Mouse (Mus musculus) stomach, embryonic 14.5 days (tissue): ENCODE data around the gene Mapk8ip3. TPM values are rescaled to one million over a fixed set of nuclear protein-coding genes. Genes with fewer than 3 reads are reported as not detected.

Experiments
- ATAC-seq: fragments of 200-750 bp; cut with Nextera tagmentation; 2 replicates; pipeline ENCODE4 v1.8.0; 2017; ENCODE audit warnings: low read depth, moderate TSS enrichment; ENCODE audit not compliant: insufficient number of reproducible peaks, insufficient read depth, low FRiP score
- H3K27ac ChIP-seq: fragments of 300-500 bp; sonication (generic); 2 replicates; pipeline ENCODE4 v1.5.1; 2014; ENCODE audit warnings: mild to moderate bottlenecking, low read length, moderate library complexity, mixed read lengths
- H3K27me3 ChIP-seq: fragments of 300-500 bp; sonication (generic); 2 replicates; pipeline ENCODE4 v1.6.1; 2014; ENCODE audit warnings: low read length, control low read depth, mixed read lengths; ENCODE audit not compliant: control insufficient read depth, insufficient read depth
- H3K36me3 ChIP-seq: fragments of 300-500 bp; sonication (generic); 2 replicates; pipeline ENCODE4 v1.6.1; 2014; ENCODE audit warnings: mild to moderate bottlenecking, control low read depth, low read length, moderate library complexity, mixed read lengths; ENCODE audit not compliant: control insufficient read depth, insufficient read depth
- H3K4me1 ChIP-seq: fragments of 300-500 bp; sonication (generic); 2 replicates; pipeline ENCODE4 v1.6.1; 2014; ENCODE audit warnings: low read length, control low read depth, mixed read lengths; ENCODE audit not compliant: control insufficient read depth, insufficient read depth
- H3K4me2 ChIP-seq: fragments of 300-500 bp; sonication (generic); replicated peaks from 2 replicates; pipeline ENCODE4 v1.6.1; 2014; ENCODE audit warnings: low read depth, low read length, control low read depth
- H3K4me3 ChIP-seq: fragments of 300-500 bp; sonication (generic); 2 replicates; pipeline ENCODE4 v1.5.1; 2014; ENCODE audit warnings: low read depth, low read length, control low read depth
- H3K9ac ChIP-seq: fragments of 300-500 bp; sonication (generic); replicated peaks from 2 replicates; pipeline ENCODE4 v1.6.1; 2014; ENCODE audit warnings: low read depth, mild to moderate bottlenecking, control low read depth, low read length, moderate library complexity, mixed read lengths
- H3K9me3 ChIP-seq: fragments of 300-500 bp; sonication (generic); 2 replicates; pipeline ENCODE4 v1.6.1; 2016; ENCODE audit warnings: low read depth, low read length, control low read depth; ENCODE audit not compliant: control insufficient read depth
- WGBS: fragments of 180-500 bp; shearing (Covaris S2); extraction: QIAGEN DNeasy Blood & Tissue Kit; methylation state at CpG from one replicate; pipeline ENCODE4 v1.1.7; 2014; 5-methylcytosine and 5-hydroxymethylcytosine counted together
- polyA plus RNA-seq: library from polyadenylated mRNA; unstranded; fragments of >200 nt; fragmentation: Nextera tagmentation; extraction: Ambion mirVana; gene quantifications from 2 replicates; pipeline ENCODE4 v1.2.1, GENCODE M21; 2014

The Mapk8ip3 gene
- polyA plus RNA-seq, 1 experiment from 2014 or later, result 42.9 TPM

- no peaks in the 10 kb centered on the region for H3K9me3 ChIP-seq
- WGBS, result 90% methylated on average over 1 of the region's 1 CpGs
- H3K4me1 ChIP-seq, result peaks cover 6% of the 10 kb centered on the region; the same call in 1 of the 2 replicates
- no peak for ATAC-seq
- no peak overlapping the region for H3K4me3 ChIP-seq
- no peak overlapping the region for H3K9ac ChIP-seq
- no peak overlapping the region for H3K27ac ChIP-seq
- no peaks in the 10 kb centered on the region for H3K27me3 ChIP-seq
- H3K36me3 ChIP-seq, result no peaks in the 10 kb centered on the region
- no peak overlapping the region for H3K4me2 ChIP-seq
Measured at GRCm38 (mm10) chr17:24847386-24847785, 89.4 kb downstream of the Mapk8ip3 start.

- peaks cover 6% of the 10 kb centered on the region; the same call in 1 of the 2 replicates for H3K4me1 ChIP-seq
- no peak overlapping the region for H3K4me2 ChIP-seq
- H3K27ac ChIP-seq, result no peak overlapping the region
- no peak overlapping the region for H3K4me3 ChIP-seq
- no peaks in the 10 kb centered on the region for H3K9me3 ChIP-seq
- H3K9ac ChIP-seq, result no peak overlapping the region
- 44% methylated on average over 9 of the region's 9 CpGs for WGBS
- ATAC-seq, result no peak
- no peaks in the 10 kb centered on the region for H3K27me3 ChIP-seq
- H3K36me3 ChIP-seq, result no peaks in the 10 kb centered on the region
Measured at GRCm38 (mm10) chr17:24844525-24844924, 92.3 kb downstream of the Mapk8ip3 start.

GRCm38 (mm10) chr17:24842631-24843030 lies 94.1 kb downstream of the Mapk8ip3 start:
- no peak overlapping the region for H3K4me2 ChIP-seq
- H3K36me3 ChIP-seq, result no peaks in the 10 kb centered on the region
- no peaks in the 10 kb centered on the region for H3K4me1 ChIP-seq
- no peak overlapping the region for H3K27ac ChIP-seq
- no peak for ATAC-seq
- no peak overlapping the region for H3K4me3 ChIP-seq
- 50% methylated on average over 2 of the region's 2 CpGs for whole genome bisulfite sequencing
- no peak overlapping the region for H3K9ac ChIP-seq
- no peaks in the 10 kb centered on the region for H3K27me3 ChIP-seq
- H3K9me3 ChIP-seq, result no peaks in the 10 kb centered on the region

Other genes with a start within 250 kb of the Mapk8ip3 start
- 5.6 and 6.3 TPM in 2 replicates for gene Syngr3, start 247.0 kb downstream of the Mapk8ip3 start, polyA plus RNA-seq
- 38.5 and 40.8 TPM in 2 replicates for gene Gfer, start 240.8 kb downstream of the Mapk8ip3 start, polyA plus RNA-seq
- gene Noxo1, start 240.7 kb downstream of the Mapk8ip3 start, polyA plus RNA-seq, result 3.2 and 3.8 TPM in 2 replicates
- gene Tbl3, start 229.3 kb downstream of the Mapk8ip3 start, polyA plus RNA-seq, result 67.8 and 72.1 TPM in 2 replicates
- not detected in 2 replicates for gene Rnf151, start 218.9 kb downstream of the Mapk8ip3 start, polyA plus RNA-seq
- gene Rps2, start 218.9 kb downstream of the Mapk8ip3 start, polyA plus RNA-seq, result 1,483 and 1,587 TPM in 2 replicates
- gene Ndufb10, start 212.5 kb downstream of the Mapk8ip3 start, polyA plus RNA-seq, result 226 and 259 TPM in 2 replicates
- 0.26 TPM in 1 of 2 replicates, not detected in the other for gene Rpl3l, start 209.2 kb downstream of the Mapk8ip3 start, polyA plus RNA-seq
- gene Msrb1, start 200.3 kb downstream of the Mapk8ip3 start, polyA plus RNA-seq, result 40.3 and 41.3 TPM in 2 replicates
- gene Hs3st6, start 184.0 kb downstream of the Mapk8ip3 start, polyA plus RNA-seq, result 1.1 and 1.5 TPM in 2 replicates
- gene Meiob, start 132.7 kb downstream of the Mapk8ip3 start, polyA plus RNA-seq, result not detected in 2 replicates
- 31.7 and 35.2 TPM in 2 replicates for gene Hagh, start 96.8 kb downstream of the Mapk8ip3 start, polyA plus RNA-seq
- gene Fahd1, start 86.6 kb downstream of the Mapk8ip3 start, polyA plus RNA-seq, result 21.6 and 26.0 TPM in 2 replicates
- gene Igfals, start 71.0 kb downstream of the Mapk8ip3 start, polyA plus RNA-seq, result 1.1 and 1.5 TPM in 2 replicates
- 48.1 and 49.0 TPM in 2 replicates for gene Nubp2, start 50.6 kb downstream of the Mapk8ip3 start, polyA plus RNA-seq
- gene Spsb3, start 50.3 kb downstream of the Mapk8ip3 start, polyA plus RNA-seq, result 32.9 and 36.4 TPM in 2 replicates
- 18.9 and 27.8 TPM in 2 replicates for gene Eme2, start 41.9 kb downstream of the Mapk8ip3 start, polyA plus RNA-seq
- gene Mrps34, start 41.9 kb downstream of the Mapk8ip3 start, polyA plus RNA-seq, result 84.7 and 85.6 TPM in 2 replicates
- 72.7 and 76.7 TPM in 2 replicates for gene Nme3, start 40.5 kb downstream of the Mapk8ip3 start, polyA plus RNA-seq
- 139 and 150 TPM in 2 replicates for gene Jpt2, start 23.7 kb upstream of the Mapk8ip3 start, polyA plus RNA-seq
- 9.7 and 11.7 TPM in 2 replicates for gene Cramp1l, start 78.8 kb upstream of the Mapk8ip3 start, polyA plus RNA-seq
- 17.1 and 18.7 TPM in 2 replicates for gene Ift140, start 79.1 kb upstream of the Mapk8ip3 start, polyA plus RNA-seq
- 21.6 TPM in 2 replicates for gene Tmem204, start 146.6 kb upstream of the Mapk8ip3 start, polyA plus RNA-seq
- gene Telo2, start 179.0 kb upstream of the Mapk8ip3 start, polyA plus RNA-seq, result 38.2 and 40.5 TPM in 2 replicates
- 0.16 and 0.28 TPM in 2 replicates for gene Ptx4, start 183.8 kb upstream of the Mapk8ip3 start, polyA plus RNA-seq
- 19.7 and 20.4 TPM in 2 replicates for gene Clcn7, start 196.4 kb upstream of the Mapk8ip3 start, polyA plus RNA-seq
- gene Ccdc154, start 225.5 kb upstream of the Mapk8ip3 start, polyA plus RNA-seq, result 0.41 and 0.43 TPM in 2 replicates
- 3.3 and 4.2 TPM in 2 replicates for gene Gm38655, start 238.5 kb upstream of the Mapk8ip3 start, polyA plus RNA-seq
- 31.5 and 32.4 TPM in 2 replicates for gene BC003965, start 247.6 kb upstream of the Mapk8ip3 start, polyA plus RNA-seq